Mouse (Mus musculus): ENCODE results near the gene Traf6. TPM values are rescaled to one million over a fixed set of nuclear protein-coding genes. Genes with fewer than 3 reads are reported as not detected.

Gene Traf6
- total and polyA plus RNA-seq, 3 experiments: 10.5 to 16.8 (median 14.0) TPM

Other genes starting within 250 kb of the Traf6 start
- not detected in 2 replicates for gene Rag2, start 53.7 kb upstream of the Traf6 start, total RNA-seq (2012; rRNA removed)
- gene Rag2, start 53.7 kb upstream of the Traf6 start, total RNA-seq (2014; rRNA removed): not detected in 2 replicates
- gene Rag2, start 53.7 kb upstream of the Traf6 start, polyA plus RNA-seq (2012; ENCODE audit: insufficient read length, low read depth): not detected in 2 replicates
- not detected in 2 replicates for gene Rag1, start 28.9 kb upstream of the Traf6 start, total RNA-seq (2012; rRNA removed)
- gene Rag1, start 28.9 kb upstream of the Traf6 start, total RNA-seq (2014; rRNA removed): not detected in 2 replicates
- gene Rag1, start 28.9 kb upstream of the Traf6 start, polyA plus RNA-seq (2012; ENCODE audit: insufficient read length, low read depth): not detected in 2 replicates
- gene B230118H07Rik, start 28.9 kb upstream of the Traf6 start, total RNA-seq (2012; rRNA removed): 9.1 and 9.7 TPM in 2 replicates
- 12.6 and 17.5 TPM in 2 replicates for gene B230118H07Rik, start 28.9 kb upstream of the Traf6 start, total RNA-seq (2014; rRNA removed)
- gene B230118H07Rik, start 28.9 kb upstream of the Traf6 start, polyA plus RNA-seq (2012; ENCODE audit: insufficient read length, low read depth): 5.0 and 6.9 TPM in 2 replicates
- 0.17 and 0.93 TPM in 2 replicates for gene Prr5l, start 204.6 kb downstream of the Traf6 start, total RNA-seq (2012; rRNA removed)
- gene Prr5l, start 204.6 kb downstream of the Traf6 start, total RNA-seq (2014; rRNA removed): 0.08 TPM in 1 of 2 replicates, not detected in the other
- gene Prr5l, start 204.6 kb downstream of the Traf6 start, polyA plus RNA-seq (2012; ENCODE audit: insufficient read length, low read depth): 0.21 TPM in 1 of 2 replicates, not detected in the other
- gene Commd9, start 207.8 kb downstream of the Traf6 start, total RNA-seq (2012; rRNA removed): 22.3 and 31.7 TPM in 2 replicates
- 97.5 and 140 TPM in 2 replicates for gene Commd9, start 207.8 kb downstream of the Traf6 start, total RNA-seq (2014; rRNA removed)
- gene Commd9, start 207.8 kb downstream of the Traf6 start, polyA plus RNA-seq (2012; ENCODE audit: insufficient read length, low read depth): 26.1 and 28.0 TPM in 2 replicates